Mouse (Mus musculus): ENCODE results near the gene Plgrkt. TPM values are rescaled to one million over a fixed set of nuclear protein-coding genes. Genes with fewer than 3 reads are reported as not detected.

The Plgrkt gene
- total and polyA plus RNA-seq, 3 experiments: 117 to 145 TPM; not detected in 1

- H3K9me3 ChIP-seq (replicated peaks; ENCODE audit: insufficient read depth, low read length): no peaks in the 10 kb centered on the region
- H3K36me3 ChIP-seq (ENCODE audit: control insufficient read depth in 1 of 2, insufficient read depth in 2 of 2, low read length in 2 of 2): peaks cover 0 to 5% of the 10 kb centered on the region in 2 experiments; a peak in 1 of 4 replicates
- H3K4me1 ChIP-seq (ENCODE audit: control insufficient read depth in 1 of 2, insufficient read depth in 2 of 2, low read length in 2 of 2): peaks cover 6 to 12% of the 10 kb centered on the region in 2 experiments
- H3K27ac ChIP-seq (ENCODE audit: control insufficient read depth, low read depth, low read length): peak overlapping the region; percentile 16
- no peaks in the 10 kb centered on the region for H3K79me2 ChIP-seq (ENCODE audit: control insufficient read depth, insufficient read depth, low read length, poor library complexity)
- peaks cover 3 to 9% of the 10 kb centered on the region in 2 experiments; a peak in 2 of 4 replicates for H3K27me3 ChIP-seq (ENCODE audit: control insufficient read depth in 1 of 2, insufficient read depth in 2 of 2, low read length in 2 of 2)
- TF ChIP-seq ZC3H11A (IDR thresholded peaks at IDR 0.05; ENCODE audit: low read depth, low read length) (no peak), MAX (IDR thresholded peaks at IDR 0.05; ENCODE audit: low read length) (peak; percentile 76; the same call in 1 of the 2 replicates), NRF1 (IDR thresholded peaks at IDR 0.05; ENCODE audit: insufficient read depth, low read depth, low read length, poor library complexity, severe bottlenecking) (no peak), ETS1 (IDR thresholded peaks at IDR 0.05; ENCODE audit: low read depth, low read length) (0 out of 2 replicates have a peak, but pooled peaks have one; percentile 11), MXI1 (IDR thresholded peaks at IDR 0.05; ENCODE audit: low read depth, low read length) (peak; percentile 54; the same call in 1 of the 2 replicates), SMC3 (IDR thresholded peaks at IDR 0.05; ENCODE audit: low read depth, low read length) (no peak), MYC (IDR thresholded peaks at IDR 0.05; ENCODE audit: low read depth, low read length) (peak; percentile 22; the same call in 1 of the 2 replicates)
- peak; percentile 83 for DNase-seq (ENCODE audit: low read depth, low spot score)
- H3K4me3 ChIP-seq (ENCODE audit: control insufficient read depth in 1 of 2, insufficient read depth in 1 of 2, low read depth in 2 of 2, low read length in 2 of 2): peak overlapping the region; percentile 59 to 61
- peak overlapping the region; percentile 67 for H3K9ac ChIP-seq (ENCODE audit: control insufficient read depth, low read depth, low read length, poor library complexity, severe bottlenecking)
Observed at GRCm38 (mm10) chr19:29325852-29326180, 41.4 kb downstream of the Plgrkt start.

GRCm38 (mm10) chr19:29325053-29325851 is 41.9 kb downstream of the Plgrkt start, which contains the start of gene Insl6:
Gene Insl6, minus strand, starts transcription at chr19:29325356.
- no peaks in the 10 kb centered on the region for H3K79me2 ChIP-seq (ENCODE audit: control insufficient read depth, insufficient read depth, low read length, poor library complexity)
- peak within 1 kb of the TSS; percentile 16 for H3K27ac ChIP-seq (ENCODE audit: control insufficient read depth, low read depth, low read length)
- no peaks in the 10 kb centered on the region for H3K9me3 ChIP-seq (replicated peaks; ENCODE audit: insufficient read depth, low read length)
- peaks cover 0 to 5% of the 10 kb centered on the region in 2 experiments; a peak in 1 of 4 replicates for H3K36me3 ChIP-seq (ENCODE audit: control insufficient read depth in 1 of 2, insufficient read depth in 2 of 2, low read length in 2 of 2)
- H3K27me3 ChIP-seq (ENCODE audit: control insufficient read depth in 1 of 2, insufficient read depth in 2 of 2, low read length in 2 of 2): peaks cover 0 to 7% of the 10 kb centered on the region in 2 experiments; a peak in 2 of 4 replicates
- peaks cover 6 to 12% of the 10 kb centered on the region in 2 experiments for H3K4me1 ChIP-seq (ENCODE audit: control insufficient read depth in 1 of 2, insufficient read depth in 2 of 2, low read length in 2 of 2)
- DNase-seq (ENCODE audit: low read depth, low spot score): peak; percentile 96
- H3K4me3 ChIP-seq (ENCODE audit: control insufficient read depth in 1 of 2, insufficient read depth in 1 of 2, low read depth in 2 of 2, low read length in 2 of 2): peak within 1 kb of the TSS; percentile 64 to 71
- H3K9ac ChIP-seq (ENCODE audit: control insufficient read depth, low read depth, low read length, poor library complexity, severe bottlenecking): peak within 1 kb of the TSS; percentile 67
- TF ChIP-seq RAD21 (IDR thresholded peaks at IDR 0.05; ENCODE audit: low read depth, low read length): no peak
- no peak; the same call in 1 of the 2 replicates for TF ChIP-seq MAX (IDR thresholded peaks at IDR 0.05; ENCODE audit: low read length)
- no peak; the same call in 1 of the 2 replicates for TF ChIP-seq KAT2A (conservative IDR thresholded peaks at IDR 0.05; ENCODE audit: low read depth, low read length)
- TF ChIP-seq MXI1 (IDR thresholded peaks at IDR 0.05; ENCODE audit: low read depth, low read length): peak; percentile 62
- peak; percentile 89 for TF ChIP-seq NELFE (IDR thresholded peaks at IDR 0.05; ENCODE audit: low read depth, low read length)
- no peak for TF ChIP-seq CHD2 (IDR thresholded peaks at IDR 0.05; ENCODE audit: low read length)
- TF ChIP-seq ZNF384 (IDR thresholded peaks at IDR 0.05; ENCODE audit: low read depth, low read length): peak; percentile 32; the same call in 1 of the 2 replicates
- TF ChIP-seq CHD1 (IDR thresholded peaks at IDR 0.05; ENCODE audit: low read depth, low read length): 0 out of 2 replicates have a peak, but pooled peaks have one; percentile 27
- TF ChIP-seq MAZ (IDR thresholded peaks at IDR 0.05; ENCODE audit: low read depth, low read length): peak; percentile 66
- TF ChIP-seq JUND (IDR thresholded peaks at IDR 0.05; ENCODE audit: low read depth, low read length): no peak
- TF ChIP-seq ZMIZ1 (IDR thresholded peaks at IDR 0.05; ENCODE audit: low read depth, low read length): peak; percentile 90
- 0 out of 2 replicates have a peak, but pooled peaks have one; percentile 5 for TF ChIP-seq NRF1 (IDR thresholded peaks at IDR 0.05; ENCODE audit: insufficient read depth, low read depth, low read length, poor library complexity, severe bottlenecking)
- TF ChIP-seq POLR2AphosphoS5 (IDR thresholded peaks at IDR 0.05; ENCODE audit: borderline replicate concordance, low read depth, low read length): peak; percentile 42; the same call in 1 of the 2 replicates
- TF ChIP-seq ETS1 (IDR thresholded peaks at IDR 0.05; ENCODE audit: low read depth, low read length): 0 out of 2 replicates have a peak, but pooled peaks have one; percentile 20
- no peak; the same call in 1 of the 2 replicates for TF ChIP-seq GATA1 (IDR thresholded peaks at IDR 0.05; ENCODE audit: low read depth, low read length)
- no peak for TF ChIP-seq BHLHE40 (IDR thresholded peaks at IDR 0.05; ENCODE audit: borderline replicate concordance, low read depth, low read length)
- no peak for TF ChIP-seq ZKSCAN1 (IDR thresholded peaks at IDR 0.05; ENCODE audit: low read depth, low read length)
- TF ChIP-seq POLR2A (IDR thresholded peaks at IDR 0.05; ENCODE audit: control insufficient read depth in 1 of 2, insufficient read depth in 1 of 2, low read depth in 1 of 2, low read length in 2 of 2, poor library complexity in 1 of 2): peak; percentile 60 to 93; a peak in 2 of 4 replicates
- TF ChIP-seq ZC3H11A (IDR thresholded peaks at IDR 0.05; ENCODE audit: low read depth, low read length): no peak; the same call in 1 of the 2 replicates
- TF ChIP-seq USF2 (IDR thresholded peaks at IDR 0.05; ENCODE audit: borderline replicate concordance in 1 of 2, insufficient read depth in 1 of 2, low read depth in 1 of 2, low read length in 2 of 2): no peak
- no peak for TF ChIP-seq MAFK (IDR thresholded peaks at IDR 0.05; ENCODE audit: borderline replicate concordance, low read depth, low read length)
- TF ChIP-seq SIN3A (IDR thresholded peaks at IDR 0.05; ENCODE audit: low read length): peak; percentile 87
- no peak for TF ChIP-seq USF1 (IDR thresholded peaks at IDR 0.05; ENCODE audit: low read depth, low read length)
- TF ChIP-seq TCF12 (IDR thresholded peaks at IDR 0.05; ENCODE audit: low read depth, low read length): peak; percentile 81
- TF ChIP-seq RCOR1 (IDR thresholded peaks at IDR 0.05; ENCODE audit: low read depth, low read length): peak; percentile 53
- peak; percentile 68 for TF ChIP-seq HCFC1 (IDR thresholded peaks at IDR 0.05; ENCODE audit: low read depth, low read length)
